In the genomic region with DNA sequence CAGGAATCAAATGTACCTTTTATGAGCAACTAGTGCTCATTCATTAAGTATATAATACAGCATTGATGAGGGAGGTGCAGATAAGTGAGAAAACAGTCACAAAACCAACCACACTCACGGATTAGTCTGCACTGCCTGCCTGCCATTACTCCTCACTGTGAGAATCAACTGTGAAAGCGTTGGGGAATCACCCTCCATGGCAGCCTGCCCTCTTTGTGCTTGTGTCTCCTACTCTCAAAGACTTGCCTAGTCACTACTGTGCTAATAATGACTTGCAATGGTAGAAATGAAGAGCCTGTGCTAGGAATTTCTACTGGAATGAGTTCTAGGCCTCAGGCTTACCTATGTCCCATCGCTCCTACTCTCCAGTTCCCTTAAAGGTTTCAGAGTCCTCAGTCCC, we compare ENCODE assay signal across 16 mouse cellular contexts.
DNase-seq lines count a peak whose midpoint lies in the region; ATAC-seq and TF ChIP-seq lines count a peak whose summit lies in the region.
"Had no signal": no experiment of that assay in that cellular context is flagged by ENCODE, and none has a peak within 500 bp of the region (broad histone marks: within the 10 kb centered on the region; RNA-seq: fewer than 3 reads in every experiment).

No protein-coding gene starts in this region.

- no peak overlapping the region for H3K4me3 ChIP-seq in hindbrain, embryonic 13.5 days
- H3K4me3 ChIP-seq in hindbrain, embryonic 11.5 days (ENCODE audit: low read depth, low read length): no peak overlapping the region
- no peak overlapping the region for H3K4me3 ChIP-seq in neural tube, embryonic 13.5 days
- no peak overlapping the region for H3K4me3 ChIP-seq in midbrain, embryonic 13.5 days (replicated peaks)
- no peak overlapping the region for H3K4me3 ChIP-seq in kidney, adult 2 months (ENCODE audit: insufficient read depth, low read depth, low read length)
- H3K4me3 ChIP-seq: liver, embryonic 13.5 days; neural tube, embryonic 12.5 days had no signal

- TF ChIP-seq POLR2A in kidney, adult 2 months (IDR thresholded peaks at IDR 0.05; ENCODE audit: low read depth, low read length): no peak

- WGBS in hindbrain, embryonic 13.5 days: 62% methylated on average over 3 of the region's 3 CpGs
- 67% methylated on average over 3 of the region's 3 CpGs for WGBS in hindbrain, embryonic 11.5 days
- 67% methylated on average over 3 of the region's 3 CpGs for WGBS in neural tube, embryonic 13.5 days
- whole genome bisulfite sequencing in midbrain, embryonic 13.5 days: 50% methylated on average over 3 of the region's 3 CpGs
- 90% methylated on average over 3 of the region's 3 CpGs for WGBS in kidney, adult 2 months

- peaks cover 37% of the 10 kb centered on the region for H3K36me3 ChIP-seq in hindbrain, embryonic 13.5 days
- H3K36me3 ChIP-seq in hindbrain, embryonic 11.5 days (ENCODE audit: control insufficient read depth, insufficient read depth, low read length): peaks cover 3% of the 10 kb centered on the region; the same call in 1 of the 2 replicates
- H3K36me3 ChIP-seq in neural tube, embryonic 13.5 days: peaks cover 61% of the 10 kb centered on the region
- peaks cover 42% of the 10 kb centered on the region for H3K36me3 ChIP-seq in midbrain, embryonic 13.5 days
- H3K36me3 ChIP-seq in kidney, adult 2 months (ENCODE audit: control insufficient read depth, insufficient read depth, low read length): peaks cover 3% of the 10 kb centered on the region; the same call in 1 of the 2 replicates

- no peaks in the 10 kb centered on the region for H3K27me3 ChIP-seq in hindbrain, embryonic 13.5 days
- H3K27me3 ChIP-seq in hindbrain, embryonic 11.5 days (ENCODE audit: control insufficient read depth, insufficient read depth, low read length): no peaks in the 10 kb centered on the region
- no peaks in the 10 kb centered on the region for H3K27me3 ChIP-seq in neural tube, embryonic 13.5 days
- H3K27me3 ChIP-seq in midbrain, embryonic 13.5 days: no peaks in the 10 kb centered on the region
- no peaks in the 10 kb centered on the region for H3K27me3 ChIP-seq in kidney, adult 2 months (replicated peaks; ENCODE audit: control insufficient read depth, insufficient read depth, low read length)
- H3K27me3 ChIP-seq: liver, embryonic 13.5 days; neural tube, embryonic 12.5 days had no signal

- no peaks in the 10 kb centered on the region for H3K9me3 ChIP-seq in hindbrain, embryonic 13.5 days
- no peaks in the 10 kb centered on the region for H3K9me3 ChIP-seq in hindbrain, embryonic 11.5 days (ENCODE audit: control insufficient read depth, low read length)
- 0 out of 2 replicates have a peak, but pooled peaks cover 2% of the 10 kb centered on the region for H3K9me3 ChIP-seq in neural tube, embryonic 13.5 days
- H3K9me3 ChIP-seq in midbrain, embryonic 13.5 days: no peaks in the 10 kb centered on the region
- H3K9me3 ChIP-seq: liver, embryonic 13.5 days; neural tube, embryonic 12.5 days had no signal

- no peak for TF ChIP-seq CTCF in kidney, adult 2 months (conservative IDR thresholded peaks at IDR 0.05; ENCODE audit: insufficient read depth, insufficient read length, low read depth, low read length)

- H3K27ac ChIP-seq in hindbrain, embryonic 13.5 days: peak overlapping the region; percentile 59; the same call in 1 of the 2 replicates
- H3K27ac ChIP-seq in hindbrain, embryonic 11.5 days (ENCODE audit: low read depth, low read length): no peak overlapping the region
- H3K27ac ChIP-seq in neural tube, embryonic 13.5 days (replicated peaks): 0 out of 2 replicates have a peak overlapping the region, but pooled peaks have one; percentile 9
- peak overlapping the region; percentile 58; the same call in 1 of the 2 replicates for H3K27ac ChIP-seq in midbrain, embryonic 13.5 days
- H3K27ac ChIP-seq in kidney, adult 2 months (ENCODE audit: insufficient read depth, low read depth, low read length): no peak overlapping the region
- H3K27ac ChIP-seq: liver, embryonic 13.5 days had no signal

- H3K4me1 ChIP-seq in hindbrain, embryonic 13.5 days (replicated peaks): peaks cover 27% of the 10 kb centered on the region
- H3K4me1 ChIP-seq in hindbrain, embryonic 11.5 days (replicated peaks; ENCODE audit: control insufficient read depth, insufficient read depth, low read length): peaks cover 2% of the 10 kb centered on the region; the same call in 1 of the 2 replicates
- peaks cover 38% of the 10 kb centered on the region for H3K4me1 ChIP-seq in neural tube, embryonic 13.5 days (replicated peaks)
- H3K4me1 ChIP-seq in midbrain, embryonic 13.5 days (replicated peaks): peaks cover 36% of the 10 kb centered on the region
- no peaks in the 10 kb centered on the region for H3K4me1 ChIP-seq in kidney, adult 2 months (ENCODE audit: control insufficient read depth, insufficient read depth, low read length)
- H3K4me1 ChIP-seq: liver, embryonic 13.5 days had no signal

- no peak overlapping the region for H3K4me2 ChIP-seq in hindbrain, embryonic 13.5 days
- no peak overlapping the region for H3K4me2 ChIP-seq in hindbrain, embryonic 11.5 days (replicated peaks; ENCODE audit: low read depth, low read length)
- H3K4me2 ChIP-seq in neural tube, embryonic 13.5 days: no peak overlapping the region
- H3K4me2 ChIP-seq in midbrain, embryonic 13.5 days (replicated peaks): no peak overlapping the region
- H3K4me2 ChIP-seq: liver, embryonic 13.5 days; neural tube, embryonic 12.5 days had no signal

- no peak for ATAC-seq in hindbrain, embryonic 13.5 days (ENCODE audit: low FRiP score)
- no peak for ATAC-seq in hindbrain, embryonic 11.5 days (ENCODE audit: low FRiP score)
- ATAC-seq in neural tube, embryonic 13.5 days (ENCODE audit: low read depth): no peak
- ATAC-seq in midbrain, embryonic 13.5 days: no peak
- ATAC-seq: lung, postnatal 0 days had no signal

- no peak overlapping the region for H3K9ac ChIP-seq in hindbrain, embryonic 13.5 days
- no peak overlapping the region for H3K9ac ChIP-seq in hindbrain, embryonic 11.5 days (ENCODE audit: low read depth, low read length)
- no peak overlapping the region for H3K9ac ChIP-seq in neural tube, embryonic 13.5 days
- no peak overlapping the region for H3K9ac ChIP-seq in midbrain, embryonic 13.5 days (replicated peaks)
- H3K9ac ChIP-seq: liver, embryonic 13.5 days; neural tube, embryonic 12.5 days had no signal

- DNase-seq in hindbrain, embryonic 11.5 days (ENCODE audit: low spot score): no peak
- DNase-seq in neural tube, embryonic 10.5 days (ENCODE audit: extremely low spot score, low spot score): no peak
- DNase-seq in kidney, adult 2 months: no peak
- no peak for DNase-seq in right cerebral cortex, postnatal 10 days (ENCODE audit: low spot score in 2 of 2)
- DNase-seq: adrenal gland, adult 8-10 months; cerebellum, adult 18-20 months; cerebellum, postnatal 36 days; gastrocnemius, postnatal 10 days; heart, adult 18-20 months; liver, embryonic 13.5 days; thymus, postnatal 14 days had no signal

Comparison
In these comparisons a context has a peak if more than half of its experiments do, and no peak if none do; other contexts are left out.
1. H3K27ac ChIP-seq: peak in hindbrain, embryonic 13.5 days (single experiment), neural tube, embryonic 13.5 days (single experiment) and midbrain, embryonic 13.5 days (single experiment); none in hindbrain, embryonic 11.5 days (single experiment) and kidney, adult 2 months (single experiment).